Mouse (Mus musculus) left cerebral cortex, postnatal 14 days (tissue): ENCODE data around the gene Lrrc10b. TPM values are rescaled to one million over a fixed set of nuclear protein-coding genes. Genes with fewer than 3 reads are reported as not detected.

ENCODE experiments used
- DNase-seq, 2 experiments: peaks; one replicate each; pipeline ENCODE4 v3.0.0; 2021 to 2022; ENCODE audit warnings: low spot score in 2 of 2, mixed read lengths in 1 of 2
- intact Hi-C: fragments of 180-260 bp; cut with DNase I; formaldehyde crosslinking; loops from one replicate; pipeline ENCODE4 v1.15.1; 2025
- long read RNA-seq, 2 experiments: library from polyadenylated mRNA; stranded (forward); transcript quantifications; one replicate each; pipeline ENCODE4 v2.0.0; 2021
- total RNA-seq, 2 experiments: library from RNA; stranded (reverse); gene quantifications; 2 replicates each; pipeline ENCODE4 v1.2.3; 2021

Gene Lrrc10b
- total RNA-seq: 10 to 100 TPM in 1 of 2 experiments, 1 to 10 TPM in 1; 8.8 to 12.7 TPM
- long read RNA-seq, experiment 1, transcript Lrrc10b-201 (1 exons, 2,103 nt): major isoform, 47 of 47 reads
- long read RNA-seq, experiment 1, partial matches to known transcripts: 0 of 47 reads
- long read RNA-seq, experiment 1, other reads (novel, unspliced or antisense): 0 of 47 reads
- long read RNA-seq, experiment 2, transcript Lrrc10b-201 (1 exons, 2,103 nt): major isoform, 11 of 11 reads
- long read RNA-seq, experiment 2, partial matches to known transcripts: 0 of 11 reads
- long read RNA-seq, experiment 2, other reads (novel, unspliced or antisense): 0 of 11 reads

GRCm38 (mm10) chr19:10456752-10457483 is at the start of gene Lrrc10b:
Gene Lrrc10b, minus strand, starts transcription at chr19:10457473.
- intact Hi-C loops: no loop called here
- DNase-seq: peak; percentile 81 to 88

GRCm38 (mm10) chr19:10502571-10502970 is 45.3 kb upstream of the Lrrc10b start:
- intact Hi-C loops: no loop called here
- peak in 1 of 2 experiments; percentile 38 for DNase-seq

- no peak for DNase-seq
- intact Hi-C loops: no loop called here
Measured at GRCm38 (mm10) chr19:10500581-10500980, 43.3 kb upstream of the Lrrc10b start.

GRCm38 (mm10) chr19:10497512-10498160 is 40.4 kb upstream of the Lrrc10b start:
- no peak for DNase-seq
- intact Hi-C loops: no loop called here

- intact Hi-C loops: no loop called here
- no peak for DNase-seq
Measured at GRCm38 (mm10) chr19:10496976-10497375, 39.7 kb upstream of the Lrrc10b start.

- intact Hi-C loops: no loop called here
- DNase-seq: no peak
Measured at GRCm38 (mm10) chr19:10495670-10496069, 38.4 kb upstream of the Lrrc10b start.

- intact Hi-C loops: loop anchor here (1.0 kb wide), 1 partner anchor 37 kb away; no protein-coding TSS in a partner anchor
- peak; percentile 76 to 83 for DNase-seq
Measured at GRCm38 (mm10) chr19:10486264-10486738, 29.0 kb upstream of the Lrrc10b start.

GRCm38 (mm10) chr19:10482703-10483102 is 25.4 kb upstream of the Lrrc10b start, which contains the start of gene Ppp1r32:
Gene Ppp1r32, minus strand, starts transcription at chr19:10482928.
- peak in 1 of 2 experiments; percentile 35 for DNase-seq
- intact Hi-C loops: loop anchor here (5.0 kb wide), 1 partner anchor 225 kb away; no protein-coding TSS in a partner anchor

GRCm38 (mm10) chr19:10479541-10479940 is 22.3 kb upstream of the Lrrc10b start:
- intact Hi-C loops: no loop called here
- DNase-seq: no peak

- intact Hi-C loops: no loop called here
- no peak for DNase-seq
Measured at GRCm38 (mm10) chr19:10473779-10474178, 16.5 kb upstream of the Lrrc10b start.

- intact Hi-C loops: no loop called here
- peak in 1 of 2 experiments; percentile 64 for DNase-seq
Measured at GRCm38 (mm10) chr19:10472958-10473357, 15.7 kb upstream of the Lrrc10b start.

GRCm38 (mm10) chr19:10469171-10469658 is 11.9 kb upstream of the Lrrc10b start:
- intact Hi-C loops: no loop called here
- no peak for DNase-seq

GRCm38 (mm10) chr19:10464427-10464826 is 7.2 kb upstream of the Lrrc10b start:
- no peak for DNase-seq

GRCm38 (mm10) chr19:10461584-10461983 is 4.3 kb upstream of the Lrrc10b start:
- intact Hi-C loops: no loop called here
- DNase-seq: no peak

More at GRCm38 (mm10) chr19:10464427-10464826, 7.2 kb upstream of the Lrrc10b start:
- intact Hi-C loops: no loop called here

GRCm38 (mm10) chr19:10459907-10460306 is 2.6 kb upstream of the Lrrc10b start:
- intact Hi-C loops: no loop called here
- DNase-seq: no peak

- DNase-seq: peak; percentile 58 to 64
- intact Hi-C loops: no loop called here
Measured at GRCm38 (mm10) chr19:10458096-10458495, 823 bp upstream of the Lrrc10b start.

GRCm38 (mm10) chr19:10457484-10457800 is 169 bp upstream of the Lrrc10b start:
- DNase-seq: peak; percentile 55 to 68
- intact Hi-C loops: no loop called here

GRCm38 (mm10) chr19:10455437-10455806 is 1.9 kb downstream of the Lrrc10b start:
- intact Hi-C loops: no loop called here
- no peak for DNase-seq

- DNase-seq: no peak
- intact Hi-C loops: no loop called here
Measured at GRCm38 (mm10) chr19:10454718-10455436, 2.4 kb downstream of the Lrrc10b start.
